Comparison of ENCODE assay signal across 23 mouse cellular contexts in the genomic region with DNA sequence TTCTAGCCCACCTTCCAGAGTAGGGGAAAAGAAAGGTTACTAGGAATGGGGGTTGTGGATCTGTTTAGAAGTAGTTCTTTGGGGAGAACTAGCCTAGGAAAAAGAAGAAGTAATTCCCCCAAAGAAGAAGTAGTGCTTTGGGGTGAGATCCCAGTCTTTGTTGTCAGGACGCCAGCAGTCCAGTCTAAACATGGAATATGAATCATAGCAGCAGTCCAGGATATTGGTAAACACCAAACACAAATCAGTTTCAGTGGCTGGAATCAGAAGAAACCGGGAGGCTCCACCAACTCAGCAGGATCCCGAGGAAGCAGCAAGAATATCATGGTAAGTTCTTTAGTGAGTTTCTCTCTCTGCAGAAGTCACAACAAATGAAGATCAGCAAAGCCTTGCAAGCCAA. TPM values are rescaled to one million over a fixed set of nuclear protein-coding genes. Genes with fewer than 3 reads are reported as not detected.
DNase-seq lines count a peak whose midpoint lies in the region; ATAC-seq and TF ChIP-seq lines count a peak whose summit lies in the region.
"Had no signal": no experiment of that assay in that cellular context is flagged by ENCODE, and none has a peak within 500 bp of the region (broad histone marks: within the 10 kb centered on the region; RNA-seq: fewer than 3 reads in every experiment).

No protein-coding gene starts in this region.

- H3K4me1 ChIP-seq in lung, postnatal 0 days (ENCODE audit: insufficient read depth, low read depth, low read length) = no peaks in the 10 kb centered on the region
- H3K4me1 ChIP-seq in intestine, embryonic 15.5 days (replicated peaks) = no peaks in the 10 kb centered on the region
- H3K4me1 ChIP-seq: embryonic facial prominence, embryonic 10.5 days; embryonic facial prominence, embryonic 12.5 days; forebrain, embryonic 10.5 days; forebrain, embryonic 12.5 days had no signal

- no peak for TF ChIP-seq CTCF in lung, postnatal 0 days (IDR thresholded peaks at IDR 0.05)

- no peak for ATAC-seq in lung, postnatal 0 days
- ATAC-seq in intestine, embryonic 15.5 days = no peak
- ATAC-seq: activated CD4-positive, CD25-positive, alpha-beta regulatory T cell, adult 4 months; forebrain, embryonic 14.5 days; forebrain, embryonic 16.5 days; Patski had no signal

- peak; percentile 42 for DNase-seq in lung, postnatal 0 days (ENCODE audit: low spot score)
- DNase-seq in lung, adult 18-20 months = no peak
- peak; percentile 17 for DNase-seq in lung, postnatal 14 days
- no peak for DNase-seq in lung, postnatal 36 days
- peak; percentile 33 for DNase-seq in fibroblast of lung, adult 2 months (ENCODE audit: low read depth)
- DNase-seq: adrenal gland, adult 8-10 months; adrenal gland, postnatal 14 days; adrenal gland, postnatal 36 days; cerebellum, adult 11-12 months; cerebellum, adult 2 months; cerebellum, adult 9-10 months; cerebellum, postnatal 10 days; cerebellum, postnatal 25 days had no signal

- TF ChIP-seq EP300 in lung, postnatal 0 days (IDR thresholded peaks at IDR 0.05) = no peak

- H3K4me2 ChIP-seq in lung, postnatal 0 days (replicated peaks; ENCODE audit: low read depth, low read length) = no peak overlapping the region
- no peak overlapping the region for H3K4me2 ChIP-seq in intestine, embryonic 15.5 days (replicated peaks)
- H3K4me2 ChIP-seq: embryonic facial prominence, embryonic 12.5 days; forebrain, embryonic 12.5 days had no signal

- H3K27ac ChIP-seq in lung, postnatal 0 days (ENCODE audit: low read length) = no peak overlapping the region
- H3K27ac ChIP-seq in intestine, embryonic 15.5 days = no peak overlapping the region
- H3K27ac ChIP-seq: embryonic facial prominence, embryonic 10.5 days; embryonic facial prominence, embryonic 12.5 days; forebrain, embryonic 10.5 days; forebrain, embryonic 12.5 days had no signal

- H3K9me3 ChIP-seq in lung, postnatal 0 days (ENCODE audit: low read length) = no peaks in the 10 kb centered on the region
- no peaks in the 10 kb centered on the region for H3K9me3 ChIP-seq in intestine, embryonic 15.5 days
- H3K9me3 ChIP-seq: embryonic facial prominence, embryonic 10.5 days; embryonic facial prominence, embryonic 12.5 days; forebrain, embryonic 10.5 days; forebrain, embryonic 12.5 days had no signal

- H3K4me3 ChIP-seq in lung, postnatal 0 days (ENCODE audit: low read depth, low read length) = no peak overlapping the region
- H3K4me3 ChIP-seq in intestine, embryonic 15.5 days (replicated peaks) = no peak overlapping the region
- H3K4me3 ChIP-seq: embryonic facial prominence, embryonic 10.5 days; embryonic facial prominence, embryonic 12.5 days; forebrain, embryonic 10.5 days; forebrain, embryonic 12.5 days had no signal

- WGBS in lung, postnatal 0 days = 68% methylated on average over 3 of the region's 3 CpGs
- 80% methylated on average over 3 of the region's 3 CpGs for WGBS in intestine, embryonic 15.5 days

- H3K36me3 ChIP-seq in lung, postnatal 0 days (ENCODE audit: insufficient read depth, low read length) = no peaks in the 10 kb centered on the region
- H3K36me3 ChIP-seq in intestine, embryonic 15.5 days = no peaks in the 10 kb centered on the region
- H3K36me3 ChIP-seq: embryonic facial prominence, embryonic 10.5 days; embryonic facial prominence, embryonic 12.5 days; forebrain, embryonic 10.5 days; forebrain, embryonic 12.5 days had no signal

- H3K27me3 ChIP-seq in lung, postnatal 0 days (replicated peaks; ENCODE audit: insufficient read depth, low read length) = no peaks in the 10 kb centered on the region
- no peaks in the 10 kb centered on the region for H3K27me3 ChIP-seq in intestine, embryonic 15.5 days (replicated peaks)
- H3K27me3 ChIP-seq: embryonic facial prominence, embryonic 12.5 days; forebrain, embryonic 12.5 days; Patski had no signal

- no peak overlapping the region for H3K9ac ChIP-seq in lung, postnatal 0 days (replicated peaks; ENCODE audit: low read depth)
- H3K9ac ChIP-seq in intestine, embryonic 15.5 days = no peak overlapping the region
- H3K9ac ChIP-seq: embryonic facial prominence, embryonic 12.5 days; forebrain, embryonic 12.5 days had no signal

RNA-seq across cellular contexts. Expression of a gene that starts 13.2 kb away (rescaled TPM):
- 1.2 and 1.5 TPM in 2 replicates for polyA plus RNA-seq in lung, postnatal 0 days (2015; fragmentation: Nextera tagmentation; extraction: Ambion mirVana)
- polyA plus RNA-seq in intestine, embryonic 15.5 days (2015; fragmentation: Nextera tagmentation; extraction: Ambion mirVana) = 2.7 and 2.8 TPM in 2 replicates
- polyA plus RNA-seq: activated CD4-positive, CD25-positive, alpha-beta regulatory T cell, adult 4 months; C2C12 had no signal

Comparison
In these comparisons a context has a peak if more than half of its experiments do, and no peak if none do; other contexts are left out.
1. DNase-seq: peak in lung, postnatal 0 days (single experiment), lung, postnatal 14 days (single experiment) and fibroblast of lung, adult 2 months (single experiment); none in lung, adult 18-20 months (0 of 2) and lung, postnatal 36 days (single experiment).